Mouse (Mus musculus) lung, postnatal 14 days (tissue): ENCODE measurements around the gene Specc1.

ENCODE experiments used
- DNase-seq: peaks from one replicate; pipeline ENCODE4 v3.0.0; 2021

Gene Specc1

DNA sequence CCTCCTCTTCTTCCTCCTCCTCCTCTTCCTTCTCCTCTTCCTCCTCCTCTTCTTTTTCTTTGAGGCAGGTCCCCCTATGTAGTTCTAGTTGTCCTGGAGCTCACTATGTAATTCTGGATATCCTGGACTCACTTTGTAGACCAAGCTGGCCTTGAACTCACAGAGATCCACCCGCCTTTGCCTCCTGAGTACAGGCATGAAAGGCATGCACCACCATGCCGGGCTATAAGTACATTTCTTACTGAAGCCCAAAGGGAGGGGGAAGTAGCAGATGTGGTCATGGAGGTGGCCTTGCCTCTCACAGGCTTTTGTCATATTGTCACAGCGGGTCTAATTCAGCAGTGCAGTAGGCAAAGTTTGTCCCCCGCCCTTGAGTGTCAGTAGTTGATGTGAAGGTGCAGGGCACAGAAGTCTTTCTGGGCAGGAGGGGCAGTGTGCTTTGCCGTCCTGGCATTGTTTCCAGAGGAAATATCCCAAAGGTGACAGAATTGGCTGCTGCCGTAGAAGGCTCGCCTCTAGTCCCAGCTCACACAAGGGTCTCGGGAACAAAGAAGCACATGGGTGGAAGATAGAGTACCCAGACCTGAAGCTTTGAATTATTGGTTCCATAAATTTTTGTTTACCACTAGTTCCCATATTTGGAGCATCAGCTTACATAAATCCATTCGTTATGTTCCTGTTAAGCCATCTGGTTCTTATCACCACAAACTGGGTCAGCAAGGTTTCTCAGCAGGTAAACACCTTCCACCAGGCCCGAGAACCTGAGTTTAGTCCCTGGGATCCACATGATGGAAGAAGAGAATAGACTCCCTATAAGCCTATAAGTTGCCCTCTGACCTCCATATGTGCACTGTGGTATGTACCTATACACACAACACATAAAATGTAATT is 62.0 kb downstream of the Specc1 start:
- DNase-seq = peak; percentile 11

- no peak for DNase-seq
These were observed 63.3 kb downstream of the Specc1 start for GRCm38 (mm10) chr11:62019857-62020256.

- no peak for DNase-seq
These were observed 64.3 kb downstream of the Specc1 start for GRCm38 (mm10) chr11:62020898-62021297.

GRCm38 (mm10) chr11:62022105-62022504 is 65.5 kb downstream of the Specc1 start:
- DNase-seq = peak; percentile 27

GRCm38 (mm10) chr11:62022718-62023493 is 66.3 kb downstream of the Specc1 start:
- DNase-seq = peak; percentile 31

DNA sequence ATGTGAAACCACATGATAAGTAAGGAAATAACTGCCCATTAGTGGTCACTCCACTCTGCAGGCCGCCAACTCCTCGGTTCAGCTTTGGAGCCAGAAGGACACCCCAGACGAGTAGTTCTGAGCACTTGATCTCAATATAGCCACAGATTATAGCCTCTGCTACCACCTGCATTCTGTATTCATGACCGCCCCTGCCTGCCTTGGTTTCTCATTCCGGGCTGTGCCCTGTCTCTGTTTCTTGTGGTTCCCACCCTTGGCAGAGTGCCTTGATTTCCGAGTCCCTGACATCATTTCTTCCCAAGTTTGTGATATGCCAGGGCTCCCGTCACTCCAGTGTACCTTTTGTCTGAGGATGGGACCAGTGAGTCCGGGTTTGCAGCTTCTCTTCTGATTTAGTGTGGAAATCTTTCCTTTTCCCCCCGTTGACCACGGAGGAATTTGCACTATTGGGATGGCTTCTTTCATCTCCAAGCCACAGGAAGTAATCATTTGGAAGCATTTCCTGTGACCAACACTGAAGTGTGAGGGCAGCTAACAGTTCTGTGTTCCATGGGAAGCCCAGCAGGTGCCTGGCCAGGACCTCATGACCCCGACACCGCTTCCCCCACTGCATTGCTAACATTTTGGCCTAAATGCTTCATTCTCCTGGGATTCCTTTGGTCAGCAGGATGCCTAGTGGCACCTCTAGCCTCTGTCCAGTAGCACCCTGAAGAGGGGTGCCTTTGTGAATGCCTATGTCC is 67.1 kb downstream of the Specc1 start:
- peak; percentile 58 for DNase-seq

- no peak for DNase-seq
These were observed 67.7 kb downstream of the Specc1 start for GRCm38 (mm10) chr11:62024234-62024601.

DNA sequence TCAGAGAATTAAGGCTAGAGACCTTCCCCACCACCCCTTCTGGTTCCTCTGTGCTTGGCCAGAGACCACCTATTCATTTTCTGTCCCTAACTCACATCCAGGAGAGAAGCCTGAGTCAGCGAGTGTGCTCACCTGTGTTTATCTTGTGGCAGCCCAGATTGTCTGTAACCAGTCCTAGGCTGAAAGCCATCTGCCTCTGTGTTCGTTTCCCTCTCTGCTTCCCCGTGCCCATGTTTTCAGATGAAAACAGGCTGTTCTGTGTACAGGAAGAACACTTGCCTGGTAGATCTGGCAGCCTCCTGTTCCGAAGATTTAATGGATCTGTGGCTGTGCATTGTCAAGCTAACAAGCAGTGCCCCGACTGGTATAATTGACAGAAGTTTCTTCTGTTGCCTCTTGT is 68.4 kb downstream of the Specc1 start:
- no peak for DNase-seq

- DNase-seq = no peak
These were observed 69.2 kb downstream of the Specc1 start for GRCm38 (mm10) chr11:62025770-62026169.

GRCm38 (mm10) chr11:62026345-62026815 is 69.8 kb downstream of the Specc1 start:
- DNase-seq = no peak

DNA sequence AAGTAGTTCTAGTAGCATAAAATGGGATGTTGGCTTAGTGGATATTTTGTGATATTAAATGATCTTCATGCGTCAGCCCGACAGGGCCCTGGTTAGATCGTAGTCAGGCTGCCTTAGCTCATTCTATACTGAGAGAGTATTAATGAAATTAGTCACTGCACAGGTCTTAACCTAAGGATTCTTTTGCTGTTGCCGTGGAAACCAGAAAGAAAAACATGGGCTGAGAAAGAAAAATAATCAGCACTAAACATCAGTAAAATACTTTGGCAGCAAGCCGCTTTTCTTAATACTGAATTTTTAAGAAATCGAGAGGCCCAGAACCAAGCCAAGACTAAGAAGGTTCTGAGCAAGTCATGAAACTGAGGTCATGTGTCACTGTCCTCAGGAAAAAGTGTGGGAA is 70.7 kb downstream of the Specc1 start:
- DNase-seq = no peak

- DNase-seq = no peak
These were observed 71.1 kb downstream of the Specc1 start for GRCm38 (mm10) chr11:62027705-62028104.

DNA sequence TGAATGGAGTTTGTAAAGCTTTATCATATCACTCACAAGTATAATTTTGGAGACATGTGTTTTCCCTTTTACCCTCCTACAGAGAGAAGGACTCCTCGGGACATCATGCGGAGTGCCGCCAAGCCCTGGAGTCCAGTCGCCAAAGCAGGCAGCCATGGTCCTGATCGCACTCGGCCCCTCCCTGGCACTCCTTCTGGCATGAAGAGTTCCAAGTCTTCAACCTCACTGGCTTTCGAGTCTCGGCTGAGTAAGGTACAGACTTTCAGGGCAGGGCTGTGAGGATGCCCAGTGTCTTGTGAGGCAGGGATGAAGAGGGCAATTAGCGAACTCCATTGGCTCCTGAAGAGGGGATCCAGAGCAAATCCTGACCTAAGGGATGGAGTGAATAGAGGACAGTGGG is 72.6 kb downstream of the Specc1 start:
- DNase-seq = no peak

DNA sequence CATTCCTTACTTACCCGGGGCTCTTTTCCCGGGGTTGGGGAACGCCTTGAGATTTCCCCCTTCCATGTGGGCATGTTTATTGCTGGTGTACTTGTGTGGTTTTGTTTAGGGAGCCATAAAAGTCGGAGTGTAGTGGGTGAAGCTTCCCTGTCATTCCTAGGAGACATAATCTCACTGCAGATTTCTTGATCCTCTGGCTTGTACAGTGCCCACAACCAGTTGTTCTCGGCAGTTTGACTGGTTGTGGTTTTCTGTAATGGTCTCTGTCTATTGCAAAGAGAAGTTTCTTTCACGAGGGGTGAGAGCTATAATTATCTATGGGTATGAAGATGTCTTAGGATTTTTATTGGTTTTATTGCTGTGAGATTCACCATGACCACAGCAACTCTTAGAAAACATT is 78.0 kb downstream of the Specc1 start:
- no peak for DNase-seq

DNA sequence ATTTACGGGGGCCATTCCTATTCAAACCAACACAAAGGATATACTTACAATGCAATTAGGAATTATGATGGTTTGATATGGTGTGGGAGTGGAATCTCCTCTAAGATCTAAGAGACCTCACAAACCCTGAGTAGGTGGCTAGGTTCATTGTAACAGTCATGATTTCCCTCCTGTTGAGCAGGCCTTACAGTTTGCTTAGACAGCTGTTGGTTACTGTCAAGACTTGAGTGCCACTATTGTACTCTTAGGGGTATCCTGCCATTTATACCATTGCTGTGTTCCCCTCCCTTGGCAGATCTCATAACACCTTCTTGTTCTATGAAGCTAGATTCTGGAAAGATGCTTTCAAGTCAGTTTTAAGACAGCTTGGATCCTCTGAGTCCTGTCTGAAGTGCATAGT is 78.7 kb downstream of the Specc1 start:
- no peak for DNase-seq

DNA sequence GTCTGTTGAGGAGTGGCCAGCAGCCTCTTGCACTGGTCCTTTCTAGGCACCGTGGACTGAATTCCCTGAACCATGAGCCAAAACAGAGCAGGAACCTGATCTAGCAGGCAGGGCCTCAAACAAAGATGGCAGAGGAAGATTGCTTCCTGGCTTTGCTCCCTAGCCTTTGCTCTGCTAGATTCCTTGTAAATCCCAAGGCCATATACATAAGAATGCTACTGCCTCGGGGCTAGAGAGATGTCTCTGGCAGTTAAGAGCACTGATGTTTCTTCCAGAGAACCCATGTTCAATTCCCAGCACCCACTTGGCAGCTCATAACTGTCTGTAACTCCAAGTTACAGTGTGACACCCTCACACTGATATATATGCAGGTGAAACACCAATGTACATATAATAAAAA is 83.6 kb downstream of the Specc1 start:
- no peak for DNase-seq

- peak; percentile 30 for DNase-seq
These were observed 88.1 kb downstream of the Specc1 start for GRCm38 (mm10) chr11:62044627-62045026.

- no peak for DNase-seq
These were observed 89.4 kb downstream of the Specc1 start for GRCm38 (mm10) chr11:62045964-62046363.

- DNase-seq = peak; percentile 79
These were observed 91.5 kb downstream of the Specc1 start for GRCm38 (mm10) chr11:62047817-62048640.

- DNase-seq = no peak
These were observed 92.6 kb downstream of the Specc1 start for GRCm38 (mm10) chr11:62049170-62049569.

- no peak for DNase-seq
These were observed 94.1 kb downstream of the Specc1 start for GRCm38 (mm10) chr11:62050356-62051330.
